Mouse (Mus musculus): ENCODE measurements around the gene Eps15. TPM values are rescaled to one million over a fixed set of nuclear protein-coding genes. Genes with fewer than 3 reads are reported as not detected.
A peak's percentile ranks its signal among the peaks of the same experiment; 100 is the strongest.

Eps15 gene
- polyA plus RNA-seq (2014; fragmentation: Nextera tagmentation; extraction: Ambion mirVana) = 45.2 and 46.7 TPM in 2 replicates

DNA sequence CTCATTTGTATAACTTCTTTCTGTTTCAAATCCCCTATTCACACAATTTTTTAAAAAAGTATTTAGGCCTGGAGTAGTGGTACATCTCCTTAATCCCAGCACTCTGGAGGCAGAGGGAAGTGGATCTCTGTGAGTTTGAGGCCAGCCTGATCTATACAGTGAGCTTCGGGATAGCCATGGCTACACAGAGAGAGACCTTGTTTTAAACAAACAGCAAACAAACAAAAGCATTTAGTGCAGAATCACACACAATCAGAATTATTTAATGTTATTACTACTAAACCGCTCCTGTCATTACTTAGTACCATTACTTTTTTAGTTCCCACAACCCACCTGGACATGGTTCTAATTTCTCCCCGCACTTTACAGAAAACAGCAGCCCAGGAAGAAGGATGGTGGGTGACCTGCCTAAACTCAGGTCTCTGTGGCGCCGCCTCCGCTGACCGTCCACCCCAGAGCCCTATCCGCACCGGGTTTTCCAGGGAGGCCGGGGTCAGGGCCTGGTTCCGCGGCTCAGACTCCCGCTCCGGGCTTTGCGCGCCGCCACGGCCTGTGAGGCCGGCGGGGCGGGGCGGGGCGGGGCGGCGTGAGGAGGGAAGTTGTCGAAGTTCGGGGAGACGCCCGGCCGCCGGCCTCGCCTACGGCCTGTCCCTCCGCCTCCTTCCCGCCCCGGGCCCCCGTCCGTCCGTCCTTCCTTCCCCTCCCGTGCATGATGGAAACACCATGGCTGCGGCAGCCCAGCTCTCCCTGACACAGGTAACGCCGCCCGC is at the start of gene Eps15:
TSS of gene Eps15 (plus strand) at position 580 of the 770 bp plus-strand sequence.
- H3K27me3 ChIP-seq (replicated peaks; ENCODE audit: control insufficient read depth, insufficient read depth, low read length) = no peaks in the 10 kb centered on the region
- no peaks in the 10 kb centered on the region for H3K36me3 ChIP-seq (ENCODE audit: control insufficient read depth, insufficient read depth, low read length)
- no peaks in the 10 kb centered on the region for H3K4me1 ChIP-seq (ENCODE audit: control insufficient read depth, insufficient read depth, low read length)
- no peaks in the 10 kb centered on the region for H3K9me3 ChIP-seq (replicated peaks; ENCODE audit: control insufficient read depth, low read length)
- H3K9ac ChIP-seq (ENCODE audit: low read length) = peak within 1 kb of the TSS; percentile 75
- peak within 1 kb of the TSS; percentile 77 for H3K4me3 ChIP-seq (ENCODE audit: low read depth, low read length)
- H3K27ac ChIP-seq (ENCODE audit: low read depth, low read length) = no peak within 1 kb of the TSS
- WGBS = 2% methylated on average over 38 of the region's 44 CpGs
- H3K4me2 ChIP-seq (ENCODE audit: low read length) = peak within 1 kb of the TSS; percentile 72
- peak; percentile 88 for DNase-seq (ENCODE audit: low spot score)
- ATAC-seq = peak; percentile 95

DNA sequence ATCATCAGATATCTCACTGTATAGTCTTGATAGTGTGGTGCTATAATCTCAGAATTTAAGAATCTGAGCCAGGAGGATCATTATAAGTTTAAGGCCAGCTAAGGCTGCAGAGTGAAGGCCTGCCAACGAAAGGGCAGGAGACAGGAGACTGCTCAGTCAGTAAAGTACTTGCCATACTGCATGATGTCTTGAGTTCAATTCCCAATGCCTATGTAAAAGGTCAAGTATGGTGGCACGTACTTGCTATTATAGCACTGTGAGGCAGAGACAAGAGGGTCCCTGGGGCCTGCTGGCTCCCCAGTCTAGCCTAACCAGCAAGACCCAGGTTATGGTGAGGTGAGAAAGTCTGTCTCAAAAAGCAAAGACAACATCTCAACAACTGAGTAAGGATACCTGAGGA is 45.9 kb upstream of the Eps15 start, which contains the start of gene Calr4:
TSS of gene Calr4 (plus strand) at position 301 of the 400 bp plus-strand sequence.
- no peak for DNase-seq (ENCODE audit: low spot score)
- no peak within 1 kb of the TSS; the same call in 1 of the 2 replicates for H3K27ac ChIP-seq (ENCODE audit: low read depth, low read length)
- H3K36me3 ChIP-seq (ENCODE audit: control insufficient read depth, insufficient read depth, low read length) = no peaks in the 10 kb centered on the region

DNA sequence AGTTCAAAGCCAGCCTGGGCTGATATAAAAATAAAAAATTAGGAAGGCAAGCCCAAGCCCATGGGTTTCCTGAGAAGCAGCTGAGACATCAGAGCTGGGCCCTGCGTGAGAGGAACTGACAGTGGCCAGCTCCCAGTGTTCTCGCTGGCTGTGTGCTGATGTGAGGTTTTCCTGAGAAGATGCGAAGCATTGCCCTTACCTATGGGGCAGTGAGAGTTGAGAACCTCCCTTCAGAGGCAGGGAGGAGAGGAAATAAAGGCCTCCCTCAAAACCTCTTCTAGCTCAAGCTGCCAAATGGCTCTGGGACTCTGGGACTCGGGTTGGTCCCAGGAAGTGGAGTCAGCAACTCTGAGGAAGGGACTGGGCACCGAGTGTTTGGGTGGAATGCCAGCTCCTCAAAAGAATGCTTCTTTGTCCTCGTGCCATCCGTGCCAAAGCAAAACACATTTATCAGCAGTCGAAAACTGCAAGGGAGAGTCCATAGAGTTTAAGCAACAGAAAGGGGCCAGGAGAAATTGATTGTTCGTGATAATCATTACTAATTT is 45.2 kb upstream of the Eps15 start:
- Histone ChIP-seq H3K27me3 (replicated peaks; ENCODE audit: control insufficient read depth, insufficient read depth, low read length) (no peaks in the 10 kb centered on the region), H3K4me1 (ENCODE audit: control insufficient read depth, insufficient read depth, low read length) (peaks cover 3% of the 10 kb centered on the region; the same call in 1 of the 2 replicates), H3K9ac (ENCODE audit: low read length) (no peak overlapping the region), H3K9me3 (replicated peaks; ENCODE audit: control insufficient read depth, low read length) (no peaks in the 10 kb centered on the region), H3K36me3 (ENCODE audit: control insufficient read depth, insufficient read depth, low read length) (no peaks in the 10 kb centered on the region), H3K27ac (ENCODE audit: low read depth, low read length) (no peak overlapping the region; the same call in 1 of the 2 replicates), H3K4me3 (ENCODE audit: low read depth, low read length) (no peak overlapping the region), H3K4me2 (ENCODE audit: low read length) (no peak overlapping the region)
- DNase-seq (ENCODE audit: low spot score) = peak; percentile 40
- no peak for ATAC-seq
- 69% methylated on average over 9 of the region's 9 CpGs for WGBS

More for the DNA sequence above, 45.9 kb upstream of the Eps15 start, which contains the start of gene Calr4:
- no peak for ATAC-seq
- Histone ChIP-seq H3K4me2 (ENCODE audit: low read length) (no peak within 1 kb of the TSS), H3K4me1 (ENCODE audit: control insufficient read depth, insufficient read depth, low read length) (peaks cover 3% of the 10 kb centered on the region; the same call in 1 of the 2 replicates), H3K4me3 (ENCODE audit: low read depth, low read length) (no peak within 1 kb of the TSS), H3K9me3 (replicated peaks; ENCODE audit: control insufficient read depth, low read length) (no peaks in the 10 kb centered on the region), H3K9ac (ENCODE audit: low read length) (no peak within 1 kb of the TSS), H3K27me3 (replicated peaks; ENCODE audit: control insufficient read depth, insufficient read depth, low read length) (no peaks in the 10 kb centered on the region)
- WGBS = 85% methylated on average over 2 of the region's 2 CpGs

DNA sequence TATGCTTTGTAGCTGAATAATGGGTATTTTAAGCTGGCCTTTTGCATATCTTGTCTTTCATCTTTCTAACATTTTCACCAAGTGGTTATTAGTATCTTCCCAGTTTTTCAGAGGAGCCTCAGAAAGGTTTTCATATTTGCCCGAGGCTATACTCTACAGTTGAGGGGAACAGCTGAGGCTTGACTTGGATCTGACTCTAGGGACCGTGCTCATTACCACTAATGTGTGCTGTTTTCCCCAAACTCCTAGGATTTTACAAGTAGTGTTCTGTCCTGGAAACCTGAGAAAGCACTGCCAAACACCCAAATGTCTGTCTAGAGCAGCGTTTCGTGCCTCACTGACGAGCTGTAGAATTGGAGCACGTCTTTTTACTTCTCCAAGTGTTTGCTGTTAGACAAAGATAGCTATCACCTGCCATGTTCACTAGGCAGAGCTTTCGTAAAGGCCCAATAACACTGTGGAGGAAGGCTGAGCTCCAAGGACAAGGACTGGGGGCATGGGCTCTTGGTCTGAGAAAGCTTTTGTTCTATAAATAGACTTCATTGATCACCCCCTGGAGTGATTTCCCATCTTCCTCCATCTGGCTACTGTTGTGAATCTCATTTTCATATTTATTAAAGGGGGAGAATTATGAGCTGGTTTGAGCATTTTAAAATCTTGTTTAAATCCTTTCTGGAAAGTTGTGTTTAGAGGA is 43.7 kb upstream of the Eps15 start:
- H3K36me3 ChIP-seq (ENCODE audit: control insufficient read depth, insufficient read depth, low read length) = no peaks in the 10 kb centered on the region
- peaks cover 3% of the 10 kb centered on the region; the same call in 1 of the 2 replicates for H3K4me1 ChIP-seq (ENCODE audit: control insufficient read depth, insufficient read depth, low read length)
- WGBS = 71% methylated on average over 7 of the region's 7 CpGs
- no peak for ATAC-seq
- no peaks in the 10 kb centered on the region for H3K9me3 ChIP-seq (replicated peaks; ENCODE audit: control insufficient read depth, low read length)
- H3K9ac ChIP-seq (ENCODE audit: low read length) = no peak overlapping the region
- H3K4me2 ChIP-seq (ENCODE audit: low read length) = no peak overlapping the region
- no peak overlapping the region for H3K4me3 ChIP-seq (ENCODE audit: low read depth, low read length)
- H3K27me3 ChIP-seq (replicated peaks; ENCODE audit: control insufficient read depth, insufficient read depth, low read length) = no peaks in the 10 kb centered on the region
- DNase-seq (ENCODE audit: low spot score) = no peak
- 0 out of 2 replicates have a peak overlapping the region, but pooled peaks have one; percentile 27 for H3K27ac ChIP-seq (ENCODE audit: low read depth, low read length)

DNA sequence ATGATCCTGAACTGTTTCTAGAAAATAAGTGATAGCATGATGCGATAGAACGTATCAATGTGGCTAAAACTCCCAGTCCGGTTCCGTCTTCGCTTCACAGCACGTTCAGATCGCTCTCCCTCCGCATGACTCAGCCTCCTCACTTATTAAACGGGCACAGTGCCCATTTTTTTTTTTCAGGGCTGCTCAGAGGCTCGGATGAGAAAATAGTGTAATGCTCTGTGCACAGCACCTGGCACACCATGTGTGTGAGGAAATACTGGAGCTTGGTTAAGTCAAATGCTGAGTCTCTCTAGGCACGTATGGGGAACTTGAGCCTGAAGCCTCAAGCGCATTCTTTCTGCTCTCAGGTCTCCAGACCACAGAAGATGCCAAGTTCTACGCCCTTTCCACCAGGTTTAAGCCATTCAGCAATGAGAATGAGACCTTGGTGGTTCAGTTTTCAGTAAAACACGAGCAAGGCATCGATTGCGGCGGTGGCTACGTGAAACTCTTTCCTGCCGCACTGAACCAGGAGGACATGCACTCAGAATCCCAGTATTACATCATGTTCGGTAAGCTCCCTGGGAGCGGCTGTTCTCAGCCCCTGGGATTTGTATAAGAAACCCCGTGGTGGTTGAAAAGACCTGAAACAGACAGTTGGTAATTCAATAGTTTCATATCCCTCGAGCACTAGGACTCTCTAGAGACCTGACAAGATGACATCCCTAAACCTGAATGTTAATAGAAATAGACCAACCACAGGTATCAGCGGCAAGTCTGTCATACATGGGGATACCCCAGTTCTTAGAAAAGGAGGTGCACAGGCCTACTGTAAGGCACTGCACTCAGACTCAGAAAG is 41.4 kb upstream of the Eps15 start:
- no peaks in the 10 kb centered on the region for H3K36me3 ChIP-seq (ENCODE audit: control insufficient read depth, insufficient read depth, low read length)
- DNase-seq (ENCODE audit: low spot score) (peak; percentile 52), ATAC-seq (0 out of 2 replicates have a peak, but pooled peaks have one; percentile 26)
- 74% methylated on average over 24 of the region's 24 CpGs for WGBS
- H3K9me3 ChIP-seq (replicated peaks; ENCODE audit: control insufficient read depth, low read length) = no peaks in the 10 kb centered on the region
- no peak overlapping the region for H3K4me3 ChIP-seq (ENCODE audit: low read depth, low read length)
- peaks cover 3% of the 10 kb centered on the region; the same call in 1 of the 2 replicates for H3K4me1 ChIP-seq (ENCODE audit: control insufficient read depth, insufficient read depth, low read length)
- H3K9ac ChIP-seq (ENCODE audit: low read length) = no peak overlapping the region
- no peaks in the 10 kb centered on the region for H3K27me3 ChIP-seq (replicated peaks; ENCODE audit: control insufficient read depth, insufficient read depth, low read length)
- no peak overlapping the region for H3K27ac ChIP-seq (ENCODE audit: low read depth, low read length)
- no peak overlapping the region for H3K4me2 ChIP-seq (ENCODE audit: low read length)

DNA sequence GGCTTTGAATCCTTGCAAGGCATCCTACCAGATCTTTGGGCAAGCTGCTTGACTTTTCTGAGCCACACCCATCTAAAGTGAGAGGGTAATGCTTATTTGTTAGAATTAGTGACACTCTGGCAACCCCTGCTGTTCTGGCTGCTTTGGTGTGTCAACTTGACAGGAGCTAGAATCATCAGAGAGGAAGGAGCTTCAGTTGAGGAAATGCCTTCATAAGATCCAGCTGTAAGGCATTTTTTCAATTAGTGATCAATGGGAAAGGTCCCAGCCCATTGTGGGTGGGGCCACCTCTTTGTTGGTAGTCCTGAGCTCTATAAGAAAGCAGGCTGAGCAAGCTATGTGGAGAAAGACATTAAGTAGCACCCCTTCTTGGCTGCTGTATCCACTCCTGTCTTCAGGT is 38.8 kb upstream of the Eps15 start:
- peaks cover 3% of the 10 kb centered on the region; the same call in 1 of the 2 replicates for H3K4me1 ChIP-seq (ENCODE audit: control insufficient read depth, insufficient read depth, low read length)
- no peak overlapping the region for H3K27ac ChIP-seq (ENCODE audit: low read depth, low read length)
- no peak overlapping the region for H3K4me3 ChIP-seq (ENCODE audit: low read depth, low read length)
- H3K4me2 ChIP-seq (ENCODE audit: low read length) = no peak overlapping the region
- DNase-seq (ENCODE audit: low spot score) (no peak), ATAC-seq (no peak)
- no peaks in the 10 kb centered on the region for H3K9me3 ChIP-seq (replicated peaks; ENCODE audit: control insufficient read depth, low read length)
- H3K36me3 ChIP-seq (ENCODE audit: control insufficient read depth, insufficient read depth, low read length) = no peaks in the 10 kb centered on the region
- H3K9ac ChIP-seq (ENCODE audit: low read length) = no peak overlapping the region
- H3K27me3 ChIP-seq (replicated peaks; ENCODE audit: control insufficient read depth, insufficient read depth, low read length) = no peaks in the 10 kb centered on the region

DNA sequence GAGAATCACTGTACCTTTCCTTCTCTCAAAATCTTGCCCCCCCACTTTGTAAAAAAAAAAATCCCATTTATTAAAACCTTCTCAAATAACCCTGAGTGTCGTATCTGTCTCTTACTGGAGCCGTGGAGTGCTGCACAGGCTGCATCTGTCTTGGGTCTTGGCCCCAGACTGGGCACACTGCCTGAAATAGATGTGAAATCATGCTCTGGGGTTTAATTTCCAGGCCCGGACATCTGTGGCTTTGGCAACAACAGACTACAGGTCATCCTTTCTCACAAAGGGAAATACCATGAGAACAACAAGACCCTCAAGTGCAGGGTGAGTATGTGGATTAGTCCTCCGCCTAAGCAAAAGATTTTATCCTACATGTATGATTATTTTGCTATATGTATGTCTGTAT is 38.1 kb upstream of the Eps15 start:
- Histone ChIP-seq H3K4me1 (ENCODE audit: control insufficient read depth, insufficient read depth, low read length) (no peaks in the 10 kb centered on the region; the same call in 1 of the 2 replicates), H3K4me3 (ENCODE audit: low read depth, low read length) (no peak overlapping the region), H3K36me3 (ENCODE audit: control insufficient read depth, insufficient read depth, low read length) (no peaks in the 10 kb centered on the region), H3K27me3 (replicated peaks; ENCODE audit: control insufficient read depth, insufficient read depth, low read length) (no peaks in the 10 kb centered on the region), H3K9me3 (replicated peaks; ENCODE audit: control insufficient read depth, low read length) (no peaks in the 10 kb centered on the region), H3K4me2 (ENCODE audit: low read length) (no peak overlapping the region), H3K27ac (ENCODE audit: low read depth, low read length) (no peak overlapping the region; the same call in 1 of the 2 replicates), H3K9ac (ENCODE audit: low read length) (no peak overlapping the region)
- DNase-seq (ENCODE audit: low spot score) = peak; percentile 70
- WGBS = 62% methylated on average over 4 of the region's 4 CpGs
- ATAC-seq = peak; percentile 60

DNA sequence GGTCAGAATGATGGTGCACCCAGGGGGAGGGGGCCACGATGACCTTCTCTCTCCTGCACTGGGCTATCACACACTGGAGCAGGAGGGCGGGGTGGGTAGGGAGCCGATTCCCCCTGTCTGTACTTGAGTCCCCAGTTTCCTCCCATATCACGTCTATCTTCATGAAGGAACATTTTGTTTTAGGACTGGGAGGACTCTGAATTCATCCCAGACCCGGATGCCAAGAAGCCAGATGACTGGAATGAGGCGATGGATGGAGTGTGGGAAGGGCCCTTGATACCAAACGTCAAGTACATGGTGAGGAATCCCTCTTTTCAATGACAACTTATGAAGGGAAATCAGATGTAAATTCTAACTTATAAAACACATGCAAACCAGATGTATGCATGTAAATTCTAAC is 35.6 kb upstream of the Eps15 start:
- WGBS = 87% methylated on average over 7 of the region's 7 CpGs
- Histone ChIP-seq H3K36me3 (ENCODE audit: control insufficient read depth, insufficient read depth, low read length) (no peaks in the 10 kb centered on the region), H3K9ac (ENCODE audit: low read length) (no peak overlapping the region), H3K27me3 (replicated peaks; ENCODE audit: control insufficient read depth, insufficient read depth, low read length) (no peaks in the 10 kb centered on the region), H3K9me3 (replicated peaks; ENCODE audit: control insufficient read depth, low read length) (no peaks in the 10 kb centered on the region), H3K4me3 (ENCODE audit: low read depth, low read length) (no peak overlapping the region), H3K4me1 (ENCODE audit: control insufficient read depth, insufficient read depth, low read length) (no peaks in the 10 kb centered on the region; the same call in 1 of the 2 replicates), H3K4me2 (ENCODE audit: low read length) (no peak overlapping the region), H3K27ac (ENCODE audit: low read depth, low read length) (no peak overlapping the region)
- DNase-seq (ENCODE audit: low spot score) = no peak
- ATAC-seq = no peak
